Mouse (Mus musculus) liver, postnatal 0 days (tissue): ENCODE data around the gene Ssbp1.

Experiments
- CTCF ChIP-seq: sonication (generic); IDR thresholded peaks from 2 replicates; pipeline ENCODE4 v1.5.1; 2016; ENCODE audit warnings: antibody characterized with exemption, low read depth
- EP300 ChIP-seq: IDR thresholded peaks from 2 replicates; pipeline ENCODE4 v1.6.1; 2016; ENCODE audit warnings: antibody characterized with exemption, low read depth, mild to moderate bottlenecking

DNA sequence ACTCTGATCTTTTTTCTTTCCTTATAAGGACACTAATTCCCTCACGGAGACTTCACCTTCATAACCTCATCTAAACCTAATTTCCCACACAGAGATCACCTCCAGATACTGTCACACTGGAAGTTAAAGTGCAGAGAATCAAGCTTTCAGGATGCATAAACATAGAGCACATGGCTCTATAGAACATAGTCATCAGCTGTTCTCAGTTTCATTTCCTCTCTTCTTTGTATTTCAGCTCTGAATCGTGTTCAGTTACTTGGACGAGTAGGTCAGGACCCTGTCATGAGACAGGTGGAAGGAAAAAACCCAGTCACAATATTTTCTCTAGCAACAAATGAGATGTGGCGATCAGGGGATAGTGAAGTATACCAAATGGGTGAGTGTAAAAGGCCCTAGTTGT, 5.0 kb downstream of the Ssbp1 start:
- TF ChIP-seq CTCF (no peak), EP300 (no peak)
